Mouse (Mus musculus): ENCODE results near the gene Serpinb6e. TPM values are rescaled to one million over a fixed set of nuclear protein-coding genes. Genes with fewer than 3 reads are reported as not detected.

The Serpinb6e gene
- 0.19 TPM in 1 of 2 replicates, not detected in the other for polyA plus RNA-seq (2015; fragmentation: Nextera tagmentation; extraction: Ambion mirVana)

- Histone ChIP-seq H3K27me3 (no peaks in the 10 kb centered on the region), H3K4me1 (replicated peaks) (no peaks in the 10 kb centered on the region), H3K27ac (no peak within 1 kb of the TSS), H3K4me2 (no peak within 1 kb of the TSS), H3K36me3 (no peaks in the 10 kb centered on the region), H3K4me3 (no peak within 1 kb of the TSS), H3K9me3 (no peaks in the 10 kb centered on the region), H3K9ac (no peak within 1 kb of the TSS)
- ATAC-seq (ENCODE audit: low FRiP score), result no peak
- 44% methylated on average over 1 of the region's 1 CpGs for WGBS
Measured at GRCm38 (mm10) chr13:33843308-33843707, at the start of gene Serpinb6e. Serpinb6e (minus strand) TSS chr13:33843408.

- H3K36me3 ChIP-seq, result no peaks in the 10 kb centered on the region
- no peak overlapping the region for H3K9ac ChIP-seq
- no peaks in the 10 kb centered on the region for H3K9me3 ChIP-seq
- H3K4me2 ChIP-seq, result no peak overlapping the region
- H3K4me3 ChIP-seq, result no peak overlapping the region
- H3K4me1 ChIP-seq (replicated peaks), result no peaks in the 10 kb centered on the region
- H3K27me3 ChIP-seq, result no peaks in the 10 kb centered on the region
- 82% methylated on average over 2 of the region's 2 CpGs for WGBS
- ATAC-seq (ENCODE audit: low FRiP score), result no peak
- no peak overlapping the region for H3K27ac ChIP-seq
Measured at GRCm38 (mm10) chr13:33830751-33831150, 12.5 kb downstream of the Serpinb6e start.

- Histone ChIP-seq H3K9ac (no peak overlapping the region), H3K4me1 (replicated peaks) (no peaks in the 10 kb centered on the region), H3K9me3 (0 out of 2 replicates have a peak, but pooled peaks cover 4% of the 10 kb centered on the region), H3K4me3 (no peak overlapping the region), H3K27me3 (no peaks in the 10 kb centered on the region), H3K27ac (no peak overlapping the region), H3K36me3 (no peaks in the 10 kb centered on the region), H3K4me2 (no peak overlapping the region)
- no peak for ATAC-seq (ENCODE audit: low FRiP score)
Measured at GRCm38 (mm10) chr13:33823421-33823820, 19.8 kb downstream of the Serpinb6e start.

GRCm38 (mm10) chr13:33821490-33822143, 21.6 kb downstream of the Serpinb6e start:
- 0 out of 2 replicates have a peak, but pooled peaks cover 4% of the 10 kb centered on the region for H3K9me3 ChIP-seq
- no peaks in the 10 kb centered on the region for H3K36me3 ChIP-seq
- H3K27me3 ChIP-seq, result no peaks in the 10 kb centered on the region
- no peak for ATAC-seq (ENCODE audit: low FRiP score)
- H3K4me3 ChIP-seq, result no peak overlapping the region
- WGBS, result 85% methylated on average over 5 of the region's 5 CpGs
- no peaks in the 10 kb centered on the region for H3K4me1 ChIP-seq (replicated peaks)
- no peak overlapping the region for H3K4me2 ChIP-seq
- H3K27ac ChIP-seq, result no peak overlapping the region
- no peak overlapping the region for H3K9ac ChIP-seq

Other genes starting within 250 kb of the Serpinb6e start
- not detected in 2 replicates for gene Serpinb6d, start 182.0 kb downstream of the Serpinb6e start, polyA plus RNA-seq (2015; fragmentation: Nextera tagmentation; extraction: Ambion mirVana)
- 0.21 and 0.25 TPM in 2 replicates for gene Serpinb6c, start 62.3 kb upstream of the Serpinb6e start, polyA plus RNA-seq (2015; fragmentation: Nextera tagmentation; extraction: Ambion mirVana)
- gene Nqo2, start 121.3 kb upstream of the Serpinb6e start, polyA plus RNA-seq (2015; fragmentation: Nextera tagmentation; extraction: Ambion mirVana), result 9.0 and 10.3 TPM in 2 replicates
- 6.1 and 6.6 TPM in 2 replicates for gene Ripk1, start 159.0 kb upstream of the Serpinb6e start, polyA plus RNA-seq (2015; fragmentation: Nextera tagmentation; extraction: Ambion mirVana)
- gene Serpinb6a, start 159.4 kb upstream of the Serpinb6e start, polyA plus RNA-seq (2015; fragmentation: Nextera tagmentation; extraction: Ambion mirVana), result 37.4 and 38.7 TPM in 2 replicates
- gene Bphl, start 194.2 kb upstream of the Serpinb6e start, polyA plus RNA-seq (2015; fragmentation: Nextera tagmentation; extraction: Ambion mirVana), result 34.9 and 39.8 TPM in 2 replicates
- gene Tubb2a, start 234.6 kb upstream of the Serpinb6e start, polyA plus RNA-seq (2015; fragmentation: Nextera tagmentation; extraction: Ambion mirVana), result 1,972 and 2,142 TPM in 2 replicates